Mouse (Mus musculus) stomach, postnatal 0 days (tissue): ENCODE data around the gene Scn1b. TPM values are rescaled to one million over a fixed set of nuclear protein-coding genes. Genes with fewer than 3 reads are reported as not detected.
A peak's percentile ranks its signal among the peaks of the same experiment; 100 is the strongest.

ENCODE experiments used
- ATAC-seq: fragments of 200-750 bp; cut with Nextera tagmentation; 2 replicates; pipeline ENCODE4 v1.8.0; 2017; ENCODE audit not compliant: low FRiP score, low TSS enrichment
- DNase-seq: peaks from one replicate; pipeline ENCODE4 v3.0.0-alpha.2; 2016; ENCODE audit warnings: low spot score
- H3K27ac ChIP-seq: fragments of 300-500 bp; sonication (generic); replicated peaks from 2 replicates; pipeline ENCODE4 v1.5.1; 2014; ENCODE audit warnings: mild to moderate bottlenecking, control low read depth
- H3K27me3 ChIP-seq: fragments of 300-500 bp; sonication (generic); 2 replicates; pipeline ENCODE4 v1.6.1; 2014; ENCODE audit warnings: low read length; ENCODE audit not compliant: control insufficient read depth, insufficient read depth
- H3K36me3 ChIP-seq: fragments of 300-500 bp; sonication (generic); 2 replicates; pipeline ENCODE4 v1.6.1; 2014; ENCODE audit warnings: low read length, mixed read lengths; ENCODE audit not compliant: control insufficient read depth, insufficient read depth
- H3K4me1 ChIP-seq: fragments of 300-500 bp; sonication (generic); replicated peaks from 2 replicates; pipeline ENCODE4 v1.6.1; 2014; ENCODE audit warnings: antibody characterized with exemption; ENCODE audit not compliant: control insufficient read depth, insufficient read depth
- H3K4me2 ChIP-seq: fragments of 300-500 bp; sonication (generic); replicated peaks from 2 replicates; pipeline ENCODE4 v1.6.1; 2014; ENCODE audit warnings: low read depth, mild to moderate bottlenecking, control low read depth, moderate library complexity
- H3K4me3 ChIP-seq: fragments of 300-500 bp; sonication (generic); 2 replicates; pipeline ENCODE4 v1.5.1; 2014; ENCODE audit warnings: low read depth, low read length, control low read depth
- H3K9ac ChIP-seq: fragments of 300-500 bp; sonication (generic); 2 replicates; pipeline ENCODE4 v1.6.1; 2014; ENCODE audit warnings: mild to moderate bottlenecking, low read length, control low read depth, mixed read lengths
- H3K9me3 ChIP-seq: fragments of 300-500 bp; sonication (generic); 2 replicates; pipeline ENCODE4 v1.6.1; 2016; ENCODE audit warnings: low read length; ENCODE audit not compliant: control insufficient read depth
- CTCF ChIP-seq: IDR thresholded peaks from 2 replicates; pipeline ENCODE4 v1.5.1; 2016; ENCODE audit warnings: antibody characterized with exemption, low read depth, mild to moderate bottlenecking, moderate library complexity
- EP300 ChIP-seq: optimal IDR thresholded peaks from 2 replicates; pipeline ENCODE3; 2016; ENCODE audit warnings: antibody characterized with exemption
- WGBS: fragments of 180-500 bp; shearing (Covaris S2); extraction: QIAGEN DNeasy Blood & Tissue Kit; methylation state at CpG from one replicate; pipeline ENCODE4 v1.1.7; 2014; 5-methylcytosine and 5-hydroxymethylcytosine counted together
- polyA plus RNA-seq: library from polyadenylated mRNA; unstranded; fragments of >200 nt; fragmentation: Nextera tagmentation; extraction: Ambion mirVana; gene quantifications from 2 replicates; pipeline ENCODE4 v1.2.1, GENCODE M21; 2015

Scn1b gene
- polyA plus RNA-seq, 1 experiment from 2014 or later: 2.5 TPM

GRCm38 (mm10) chr7:31077885-31078445, 48.8 kb downstream of the Scn1b start:
- H3K9me3 ChIP-seq: no peaks in the 10 kb centered on the region
- H3K27me3 ChIP-seq: no peaks in the 10 kb centered on the region
- 37% methylated on average over 5 of the region's 5 CpGs for WGBS
- no peak overlapping the region; the same call in 1 of the 2 replicates for H3K27ac ChIP-seq
- H3K4me2 ChIP-seq: no peak overlapping the region
- H3K4me3 ChIP-seq: no peak overlapping the region
- H3K4me1 ChIP-seq: no peaks in the 10 kb centered on the region
- H3K9ac ChIP-seq: no peak overlapping the region
- DNase-seq: peak; percentile 57
- ATAC-seq: no peak; the same call in 1 of the 2 replicates
- TF ChIP-seq CTCF (peak; percentile 94), EP300 (no peak)
- H3K36me3 ChIP-seq: no peaks in the 10 kb centered on the region

GRCm38 (mm10) chr7:31077470-31077869, 49.3 kb downstream of the Scn1b start:
- Histone ChIP-seq H3K4me2 (no peak overlapping the region), H3K27me3 (no peaks in the 10 kb centered on the region), H3K9me3 (no peaks in the 10 kb centered on the region), H3K4me1 (no peaks in the 10 kb centered on the region), H3K27ac (no peak overlapping the region; the same call in 1 of the 2 replicates), H3K36me3 (no peaks in the 10 kb centered on the region), H3K4me3 (no peak overlapping the region), H3K9ac (no peak overlapping the region)
- no peak for ATAC-seq
- 50% methylated on average over 6 of the region's 6 CpGs for WGBS
- no peak for DNase-seq
- no peak for TF ChIP-seq CTCF
- TF ChIP-seq EP300: no peak

- no peak for TF ChIP-seq CTCF
- TF ChIP-seq EP300: no peak
- no peaks in the 10 kb centered on the region for H3K27me3 ChIP-seq
- peak within 1 kb of the TSS; percentile 59 for H3K4me2 ChIP-seq
- WGBS: 35% methylated on average over 5 of the region's 5 CpGs
- no peaks in the 10 kb centered on the region for H3K4me1 ChIP-seq
- DNase-seq (peak; percentile 86), ATAC-seq (peak; percentile 84)
- H3K4me3 ChIP-seq: peak within 1 kb of the TSS; percentile 43
- H3K36me3 ChIP-seq: no peaks in the 10 kb centered on the region
- peak within 1 kb of the TSS; percentile 64 for H3K9ac ChIP-seq
- no peaks in the 10 kb centered on the region for H3K9me3 ChIP-seq
- H3K27ac ChIP-seq: peak within 1 kb of the TSS; percentile 87
Measured at GRCm38 (mm10) chr7:31076492-31076891, 50.3 kb downstream of the Scn1b start, which contains the start of gene Fxyd3. TSS of gene Fxyd3 (minus strand) at chr7:31076704.

- no peak for TF ChIP-seq EP300
- no peak for TF ChIP-seq CTCF
- Histone ChIP-seq H3K9ac (peak overlapping the region; percentile 41; the same call in 1 of the 2 replicates), H3K27ac (peak overlapping the region; percentile 87; the same call in 1 of the 2 replicates), H3K9me3 (no peaks in the 10 kb centered on the region), H3K27me3 (no peaks in the 10 kb centered on the region), H3K36me3 (no peaks in the 10 kb centered on the region; the same call in 1 of the 2 replicates), H3K4me3 (peak overlapping the region; percentile 43), H3K4me1 (no peaks in the 10 kb centered on the region), H3K4me2 (peak overlapping the region; percentile 59)
- no peak for DNase-seq
- WGBS: 36% methylated on average over 5 of the region's 5 CpGs
- no peak for ATAC-seq
Measured at GRCm38 (mm10) chr7:31074713-31075069, 52.1 kb downstream of the Scn1b start.

- TF ChIP-seq CTCF: no peak
- TF ChIP-seq EP300: no peak
- DNase-seq (peak; percentile 55), ATAC-seq (no peak; the same call in 1 of the 2 replicates)
- 36% methylated on average over 7 of the region's 7 CpGs for WGBS
- H3K9ac ChIP-seq: peak overlapping the region; percentile 41
- H3K9me3 ChIP-seq: no peaks in the 10 kb centered on the region
- H3K27me3 ChIP-seq: no peaks in the 10 kb centered on the region
- no peaks in the 10 kb centered on the region for H3K4me1 ChIP-seq
- peak overlapping the region; percentile 43 for H3K4me3 ChIP-seq
- H3K4me2 ChIP-seq: peak overlapping the region; percentile 59
- H3K36me3 ChIP-seq: no peaks in the 10 kb centered on the region; the same call in 1 of the 2 replicates
- H3K27ac ChIP-seq: peak overlapping the region; percentile 87
Measured at GRCm38 (mm10) chr7:31074061-31074712, 52.6 kb downstream of the Scn1b start.

GRCm38 (mm10) chr7:31073546-31073945, 53.3 kb downstream of the Scn1b start:
- ATAC-seq: peak; percentile 66
- Histone ChIP-seq H3K9me3 (no peaks in the 10 kb centered on the region), H3K36me3 (no peaks in the 10 kb centered on the region; the same call in 1 of the 2 replicates), H3K4me1 (no peaks in the 10 kb centered on the region), H3K9ac (no peak overlapping the region), H3K27ac (peak overlapping the region; percentile 87), H3K4me2 (peak overlapping the region; percentile 25; the same call in 1 of the 2 replicates), H3K4me3 (no peak overlapping the region), H3K27me3 (no peaks in the 10 kb centered on the region)
- peak; percentile 77 for DNase-seq
- TF ChIP-seq EP300 (no peak), CTCF (no peak)
